Mouse (Mus musculus) midbrain, embryonic 16.5 days (tissue): Measurements from ENCODE around the gene Erich4. TPM values are rescaled to one million over a fixed set of nuclear protein-coding genes. Genes with fewer than 3 reads are reported as not detected.

Experiments
- ATAC-seq: fragments of 200-750 bp; cut with Nextera tagmentation; 2 replicates; pipeline ENCODE4 v1.8.0; 2017; ENCODE audit warnings: moderate TSS enrichment
- H3K27ac ChIP-seq: fragments of 300-500 bp; sonication (generic); 2 replicates; pipeline ENCODE4 v1.5.1; 2014; ENCODE audit warnings: mild to moderate bottlenecking, low read length, mixed read lengths
- H3K27me3 ChIP-seq: fragments of 300-500 bp; sonication (generic); 2 replicates; pipeline ENCODE4 v1.6.1; 2014; ENCODE audit warnings: low read depth, low read length, mixed read lengths; ENCODE audit not compliant: control insufficient read depth, insufficient read depth
- H3K36me3 ChIP-seq: fragments of 300-500 bp; sonication (generic); 2 replicates; pipeline ENCODE4 v1.6.1; 2014; ENCODE audit warnings: mild to moderate bottlenecking, low read length, moderate library complexity, mixed read lengths; ENCODE audit not compliant: control insufficient read depth, insufficient read depth
- H3K4me1 ChIP-seq: fragments of 300-500 bp; sonication (generic); 2 replicates; pipeline ENCODE4 v1.6.1; 2014; ENCODE audit warnings: mild to moderate bottlenecking, low read length, mixed read lengths; ENCODE audit not compliant: control insufficient read depth, insufficient read depth
- H3K4me2 ChIP-seq: fragments of 300-500 bp; sonication (generic); 2 replicates; pipeline ENCODE4 v1.6.1; 2014; ENCODE audit warnings: mild to moderate bottlenecking, low read length, mixed read lengths
- H3K4me3 ChIP-seq: fragments of 300-500 bp; sonication (generic); 2 replicates; pipeline ENCODE4 v1.5.1; 2014; ENCODE audit warnings: low read depth, mild to moderate bottlenecking, low read length, moderate library complexity, mixed read lengths
- H3K9ac ChIP-seq: fragments of 300-500 bp; sonication (generic); 2 replicates; pipeline ENCODE4 v1.6.1; 2014; ENCODE audit warnings: low read depth, low read length, mixed read lengths
- H3K9me3 ChIP-seq: fragments of 300-500 bp; sonication (generic); replicated peaks from 2 replicates; pipeline ENCODE4 v1.6.1; 2014; ENCODE audit warnings: mild to moderate bottlenecking, low read length, mixed read lengths; ENCODE audit not compliant: control insufficient read depth, poor library complexity, severe bottlenecking
- WGBS: fragments of 180-500 bp; shearing (Covaris S2); extraction: QIAGEN DNeasy Blood & Tissue Kit; methylation state at CpG from one replicate; pipeline ENCODE4 v1.1.7; 2014; 5-methylcytosine and 5-hydroxymethylcytosine counted together
- polyA plus RNA-seq: library from polyadenylated mRNA; unstranded; fragments of >200 nt; fragmentation: Nextera tagmentation; extraction: Ambion mirVana; gene quantifications from 2 replicates; pipeline ENCODE4 v1.2.1, GENCODE M21; 2015

The Erich4 gene
- polyA plus RNA-seq, 1 experiment from 2014 or later, result not detected

DNA sequence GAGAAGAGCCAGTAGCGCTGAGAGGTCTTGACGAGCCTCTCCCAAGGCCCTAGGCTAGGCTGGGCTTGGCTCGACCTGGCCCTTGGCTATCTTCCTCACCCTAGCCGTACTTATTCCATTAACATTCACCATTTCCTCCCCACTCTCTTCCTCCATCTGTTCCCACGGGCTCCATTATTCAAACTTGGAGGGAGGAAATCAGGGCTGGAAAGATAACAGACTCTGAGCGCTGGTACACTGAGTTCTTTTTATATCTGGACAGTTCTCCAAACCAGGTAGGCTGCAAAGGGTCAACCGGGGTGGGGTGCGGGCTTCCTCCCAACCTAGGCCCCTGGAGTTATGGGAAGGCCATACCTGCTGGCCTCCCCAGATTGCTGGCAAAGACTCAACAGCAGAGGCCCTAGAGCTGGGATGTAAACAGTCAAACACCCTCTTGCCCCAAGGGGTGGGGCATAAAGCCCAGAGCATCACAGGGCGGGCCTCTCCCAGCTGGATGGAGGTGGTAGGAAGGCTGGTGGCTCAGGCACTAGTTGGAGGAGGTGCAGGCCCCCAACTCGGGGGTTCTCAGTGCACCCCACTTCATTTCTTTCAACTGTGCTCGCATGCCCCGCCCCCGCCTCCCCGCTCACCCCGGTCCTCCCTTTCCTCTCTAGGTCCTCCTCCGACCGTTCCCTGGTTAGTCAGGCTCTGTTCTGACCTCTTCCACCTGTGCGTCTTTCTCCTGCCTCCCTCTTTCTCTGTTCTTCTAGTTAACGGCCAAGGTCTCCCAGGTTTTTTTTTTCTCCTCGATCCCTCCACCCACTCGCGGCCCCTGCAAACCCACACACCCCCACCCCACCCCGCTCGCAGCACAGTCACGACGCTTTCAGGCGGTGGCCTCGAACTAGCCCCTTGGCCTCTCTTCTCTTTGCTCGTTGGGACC lies 11.1 kb upstream of the Erich4 start, which contains the start of gene B3gnt8:
Gene B3gnt8, plus strand, starts transcription at position 146 of the 922 bp plus-strand sequence.
- H3K27ac ChIP-seq, result no peak within 1 kb of the TSS
- peaks cover 4% of the 10 kb centered on the region; the same call in 1 of the 2 replicates for H3K4me1 ChIP-seq
- WGBS, result 20% methylated on average over 29 of the region's 29 CpGs
- peak within 1 kb of the TSS; percentile 18 for H3K4me3 ChIP-seq
- 0 out of 2 replicates have a peak within 1 kb of the TSS, but pooled peaks have one; percentile 38 for H3K9ac ChIP-seq
- H3K27me3 ChIP-seq, result peaks cover 7% of the 10 kb centered on the region
- no peaks in the 10 kb centered on the region for H3K9me3 ChIP-seq
- ATAC-seq, result no peak
- peaks cover 23% of the 10 kb centered on the region for H3K36me3 ChIP-seq
- H3K4me2 ChIP-seq, result peak within 1 kb of the TSS; percentile 36

DNA sequence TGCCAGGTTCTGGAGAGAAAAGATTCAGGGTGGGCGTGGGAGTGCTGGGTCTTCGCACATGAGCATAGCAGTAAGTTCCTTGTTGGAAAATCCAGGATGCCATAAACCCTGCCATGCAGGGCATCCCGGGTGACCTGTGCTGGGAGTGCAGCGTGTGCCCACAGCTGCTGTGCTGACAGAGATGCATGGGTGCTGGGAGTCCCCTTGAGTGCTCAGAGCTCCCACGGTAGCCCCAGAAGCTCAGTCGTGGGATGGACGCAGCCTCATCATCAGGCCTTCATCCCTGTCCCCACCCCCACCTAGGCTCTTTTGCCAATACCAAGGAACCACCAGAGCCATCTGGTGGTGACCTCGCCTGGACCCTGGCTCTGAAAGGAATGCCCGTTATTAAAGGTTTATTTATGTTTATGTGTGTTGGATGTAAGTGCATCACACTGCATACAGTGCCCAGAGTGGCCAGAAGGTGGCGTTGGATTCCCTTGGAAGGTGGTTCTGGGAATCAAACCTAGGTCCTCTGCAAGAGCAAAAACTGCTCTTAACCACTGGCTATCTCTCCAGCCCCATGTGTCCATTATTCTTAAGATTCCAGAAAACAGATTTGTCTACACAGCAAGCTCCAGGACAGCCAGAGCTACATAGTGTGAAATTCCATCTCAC lies 10.0 kb upstream of the Erich4 start:
- Histone ChIP-seq H3K4me2 (no peak overlapping the region), H3K27me3 (peaks cover 7% of the 10 kb centered on the region), H3K9me3 (no peaks in the 10 kb centered on the region), H3K36me3 (peaks cover 16% of the 10 kb centered on the region), H3K4me3 (no peak overlapping the region), H3K9ac (no peak overlapping the region), H3K4me1 (peaks cover 4% of the 10 kb centered on the region; the same call in 1 of the 2 replicates), H3K27ac (no peak overlapping the region)
- no peak for ATAC-seq
- WGBS, result 80% methylated on average over 10 of the region's 10 CpGs

DNA sequence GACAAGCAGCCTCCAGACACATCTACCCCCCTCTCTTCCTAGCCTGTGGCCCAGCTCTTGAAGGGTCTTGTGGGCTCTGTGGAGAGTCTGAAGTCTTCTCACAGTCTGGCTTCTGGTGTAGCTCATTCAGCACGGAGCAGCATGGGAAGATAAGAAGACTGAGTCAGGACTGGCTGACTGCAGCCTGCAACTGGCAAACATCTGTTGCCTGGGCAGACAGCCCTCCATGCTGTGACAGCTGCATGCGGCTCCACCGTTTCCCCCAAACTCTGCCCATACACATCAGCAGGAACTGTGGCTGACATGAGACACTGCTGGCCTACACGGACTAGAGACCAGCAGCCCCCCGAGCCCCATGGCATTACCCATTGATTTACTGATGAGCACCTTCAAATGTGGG lies 9.2 kb upstream of the Erich4 start:
- no peak overlapping the region for H3K9ac ChIP-seq
- peaks cover 8% of the 10 kb centered on the region for H3K36me3 ChIP-seq
- H3K4me1 ChIP-seq, result peaks cover 8% of the 10 kb centered on the region
- H3K27me3 ChIP-seq, result peaks cover 7% of the 10 kb centered on the region
- H3K4me2 ChIP-seq, result no peak overlapping the region
- ATAC-seq, result no peak
- 90% methylated on average over 5 of the region's 5 CpGs for WGBS
- no peak overlapping the region for H3K27ac ChIP-seq
- H3K9me3 ChIP-seq, result no peaks in the 10 kb centered on the region
- H3K4me3 ChIP-seq, result no peak overlapping the region

GRCm38 (mm10) chr7:25623857-25624370 lies 8.2 kb upstream of the Erich4 start:
- Histone ChIP-seq H3K9me3 (no peaks in the 10 kb centered on the region), H3K4me3 (no peak overlapping the region), H3K4me2 (no peak overlapping the region), H3K27ac (no peak overlapping the region), H3K36me3 (peaks cover 6% of the 10 kb centered on the region), H3K27me3 (peaks cover 7% of the 10 kb centered on the region), H3K9ac (no peak overlapping the region), H3K4me1 (peaks cover 10% of the 10 kb centered on the region)
- ATAC-seq, result no peak
- 90% methylated on average over 11 of the region's 11 CpGs for WGBS

DNA sequence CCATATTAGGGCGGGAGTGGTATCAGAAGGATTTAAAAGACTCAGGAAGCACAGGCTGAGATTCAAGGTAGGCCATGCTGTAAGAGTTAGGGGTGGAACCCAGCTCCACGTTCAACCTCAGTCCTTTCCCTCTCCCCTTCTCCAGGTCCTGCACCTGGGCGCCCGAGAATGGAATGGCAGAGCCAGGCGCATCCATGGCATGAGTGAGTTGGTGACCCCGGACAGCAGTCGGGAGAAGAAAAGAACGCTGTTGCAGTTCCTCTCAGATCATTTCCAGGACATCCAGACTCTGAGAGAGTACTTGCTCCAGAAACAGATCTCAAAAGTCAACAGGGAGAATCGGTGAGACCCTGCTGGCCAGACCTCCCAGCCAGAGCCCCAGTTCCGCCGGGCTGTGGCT lies 5.1 kb upstream of the Erich4 start:
- 93% methylated on average over 11 of the region's 11 CpGs for WGBS
- Histone ChIP-seq H3K4me3 (no peak overlapping the region), H3K27ac (no peak overlapping the region), H3K9me3 (no peaks in the 10 kb centered on the region), H3K27me3 (no peaks in the 10 kb centered on the region), H3K4me1 (peaks cover 6% of the 10 kb centered on the region), H3K9ac (no peak overlapping the region), H3K4me2 (no peak overlapping the region), H3K36me3 (peaks cover 2% of the 10 kb centered on the region)
- ATAC-seq, result no peak

DNA sequence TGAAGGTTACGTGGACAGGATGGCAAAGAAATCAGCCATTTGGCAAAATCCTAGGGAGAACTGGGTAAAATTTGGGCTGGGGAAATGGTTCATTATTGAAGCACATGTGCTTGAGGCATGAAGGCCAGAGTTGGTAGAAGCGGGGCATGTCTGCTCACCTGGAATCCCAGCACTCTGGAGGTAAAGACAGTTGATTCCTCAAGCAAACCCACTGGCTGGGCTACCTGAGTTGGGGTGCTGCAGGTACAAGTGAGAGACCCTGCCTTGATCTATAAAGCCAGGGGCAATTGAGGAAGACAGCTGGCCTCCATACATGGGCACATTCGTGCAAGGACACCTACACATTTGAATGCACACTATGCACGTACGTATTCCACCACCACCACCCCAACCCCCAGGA lies 4.4 kb upstream of the Erich4 start:
- no peak for ATAC-seq

DNA sequence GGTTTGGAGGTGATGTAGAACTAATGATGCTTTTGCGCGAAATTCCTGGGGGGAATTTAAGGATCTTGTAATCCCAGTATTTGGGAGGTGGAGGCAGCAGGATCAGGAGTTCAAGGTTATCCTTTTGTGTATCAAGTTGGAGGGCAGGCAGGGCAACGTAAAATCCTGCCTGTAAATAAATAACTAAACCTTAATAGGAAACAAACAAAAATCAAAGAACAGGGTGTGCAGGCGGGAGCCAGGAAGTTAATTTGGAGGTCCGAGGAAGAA lies 4.0 kb upstream of the Erich4 start:
- 26% methylated on average over 5 of the region's 5 CpGs for WGBS
- no peaks in the 10 kb centered on the region; the same call in none of the 2 replicates for H3K36me3 ChIP-seq

More for the DNA sequence above, 4.4 kb upstream of the Erich4 start:
- peaks cover 6% of the 10 kb centered on the region for H3K4me1 ChIP-seq
- peak overlapping the region; percentile 71 for H3K4me2 ChIP-seq
- H3K4me3 ChIP-seq, result peak overlapping the region; percentile 58
- H3K27me3 ChIP-seq, result no peaks in the 10 kb centered on the region
- H3K27ac ChIP-seq, result no peak overlapping the region
- H3K9ac ChIP-seq, result no peak overlapping the region
- no peaks in the 10 kb centered on the region for H3K9me3 ChIP-seq
- peaks cover under 1% of the 10 kb centered on the region for H3K36me3 ChIP-seq
- 95% methylated on average over 5 of the region's 5 CpGs for WGBS

GRCm38 (mm10) chr7:25618865-25619721 lies 3.4 kb upstream of the Erich4 start, which contains the start of gene Dmac2:
Gene Dmac2 (plus strand): TSS chr7:25619414.
- under 1% methylated on average over 53 of the region's 53 CpGs for WGBS
- H3K4me2 ChIP-seq, result peak within 1 kb of the TSS; percentile 71
- no peaks in the 10 kb centered on the region for H3K27me3 ChIP-seq
- peak within 1 kb of the TSS; percentile 58 for H3K4me3 ChIP-seq
- H3K36me3 ChIP-seq, result no peaks in the 10 kb centered on the region; the same call in none of the 2 replicates
- peak; percentile 95 for ATAC-seq
- no peaks in the 10 kb centered on the region for H3K9me3 ChIP-seq
- H3K27ac ChIP-seq, result peak within 1 kb of the TSS; percentile 68; the same call in 1 of the 2 replicates
- peaks cover 6% of the 10 kb centered on the region for H3K4me1 ChIP-seq
- H3K9ac ChIP-seq, result peak within 1 kb of the TSS; percentile 68

More for the DNA sequence above, 4.0 kb upstream of the Erich4 start:
- no peak for ATAC-seq
- Histone ChIP-seq H3K27ac (peak overlapping the region; percentile 68; the same call in 1 of the 2 replicates), H3K9ac (peak overlapping the region; percentile 68), H3K27me3 (no peaks in the 10 kb centered on the region), H3K4me3 (peak overlapping the region; percentile 58), H3K9me3 (no peaks in the 10 kb centered on the region), H3K4me1 (peaks cover 6% of the 10 kb centered on the region), H3K4me2 (peak overlapping the region; percentile 71)
